Mouse (Mus musculus): ENCODE results near the gene Gm11634.
"Not testable (repeated sequence)": the region's sequence is repeated elsewhere in the genome, so short reads cannot be mapped to it uniquely, and the experiment has no call there.

Gm11634 gene

GRCm38 (mm10) chr11:101599156-101599555 lies at the start of gene Gm11634:
TSS of gene Gm11634 (minus strand) at chr11:101599256.
- DNase-seq (ENCODE audit: low read depth, low spot score) = no peak

DNA sequence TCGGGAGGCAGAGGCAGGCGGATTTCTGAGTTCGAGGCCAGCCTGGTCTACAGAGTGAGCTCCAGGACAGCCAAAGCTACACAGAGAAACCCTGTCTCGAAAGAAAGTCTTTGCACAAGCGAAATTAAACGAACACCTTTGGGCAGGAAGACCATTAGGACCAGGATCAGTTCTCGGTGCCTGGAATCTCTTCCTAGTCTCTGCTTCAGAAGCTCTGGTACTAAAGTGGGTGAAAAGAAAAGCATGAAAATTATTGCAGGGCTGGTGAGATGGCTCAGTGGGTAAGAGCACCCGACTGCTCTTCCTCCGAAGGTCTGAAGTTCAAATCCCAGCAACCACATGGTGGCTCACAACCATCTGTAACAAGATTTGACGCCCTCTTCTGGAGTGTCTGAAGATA lies 48.0 kb upstream of the Gm11634 start:
- DNase-seq (ENCODE audit: low read depth, low spot score) = not testable (repeated sequence)

DNA sequence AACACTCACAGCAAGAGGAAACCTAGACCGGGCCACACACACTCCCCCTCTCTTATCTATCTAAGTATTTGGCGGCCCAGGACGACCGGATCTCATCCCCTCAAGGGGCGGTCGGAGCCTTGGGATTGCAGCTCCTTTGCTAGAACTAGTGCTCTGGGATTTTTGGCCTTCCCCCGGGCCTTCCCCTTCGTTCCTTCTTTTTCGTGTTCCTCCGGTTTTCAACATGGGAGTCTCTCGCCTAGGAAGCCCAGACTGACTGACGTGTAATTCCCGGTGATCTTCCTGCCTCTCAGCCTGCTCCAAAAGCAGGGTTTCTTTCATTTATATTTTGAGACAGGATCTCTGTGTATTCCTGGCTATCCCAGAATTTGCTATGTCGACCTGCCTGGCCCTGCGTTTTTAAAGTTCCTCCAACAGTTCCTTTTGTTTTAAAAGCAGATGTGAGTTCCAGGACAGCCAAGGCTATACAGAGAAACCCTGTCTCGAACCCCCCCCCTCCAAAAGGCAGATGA lies 47.3 kb upstream of the Gm11634 start:
- DNase-seq (ENCODE audit: low read depth, low spot score) = not testable (repeated sequence)

DNA sequence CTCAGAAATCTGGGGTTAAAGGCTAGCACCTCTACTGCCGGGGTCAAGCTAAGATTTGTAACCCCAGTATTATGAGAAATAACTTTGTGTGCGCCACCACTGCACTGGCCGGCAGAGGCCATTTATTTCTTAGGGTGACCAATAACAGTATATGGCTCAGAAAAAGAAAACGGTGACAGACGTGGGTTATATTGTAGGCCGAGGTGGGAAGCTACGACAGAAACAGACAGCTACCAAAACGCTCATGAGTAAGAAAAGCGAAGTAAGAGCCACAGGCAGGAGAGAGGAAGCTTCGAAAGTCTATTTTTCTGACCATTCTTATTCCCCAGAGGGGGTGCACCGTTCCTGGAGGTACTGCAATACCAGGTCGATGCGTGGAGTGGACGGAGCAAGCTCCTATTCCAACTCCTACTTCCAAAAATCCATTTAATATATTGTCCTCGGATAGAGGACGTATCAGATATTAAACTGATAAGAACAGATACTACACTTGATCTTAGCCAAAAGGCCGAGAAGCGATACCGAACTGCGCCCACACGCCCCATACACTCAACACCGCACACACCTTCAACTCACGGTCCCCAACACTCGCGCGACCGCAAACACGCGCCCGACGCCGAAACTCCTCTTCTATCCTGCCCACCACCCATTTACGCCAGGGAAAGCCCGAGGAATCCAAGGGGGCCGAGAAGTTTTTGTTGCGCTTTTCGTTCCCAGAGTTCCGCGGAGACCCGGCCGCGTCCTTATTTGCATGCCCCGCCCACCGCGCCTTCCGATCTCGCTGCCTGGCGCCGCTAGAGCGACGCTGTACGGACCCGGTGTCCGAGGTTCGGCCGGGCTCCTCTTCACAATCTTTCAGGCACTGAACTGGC lies 46.6 kb upstream of the Gm11634 start:
- DNase-seq (ENCODE audit: low read depth, low spot score) = peak; percentile 57

DNA sequence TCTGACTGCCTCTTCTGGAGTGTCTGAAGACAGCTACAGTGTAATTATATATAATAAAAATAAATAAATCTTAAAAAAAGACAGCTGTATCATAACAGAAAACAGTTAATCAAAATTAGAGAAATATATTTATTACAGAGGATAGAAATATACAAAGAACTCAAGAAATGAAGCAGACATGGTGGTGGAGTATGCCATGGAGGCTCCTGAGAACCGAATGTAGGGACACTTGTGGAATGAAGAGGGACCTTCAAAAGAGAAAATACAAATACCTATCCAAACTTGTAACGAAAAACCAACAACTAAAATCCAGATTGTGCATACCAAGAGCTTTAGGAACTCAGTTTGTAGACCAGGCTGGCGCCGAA lies 46.0 kb upstream of the Gm11634 start:
- not testable (repeated sequence) for DNase-seq (ENCODE audit: low read depth, low spot score)

DNA sequence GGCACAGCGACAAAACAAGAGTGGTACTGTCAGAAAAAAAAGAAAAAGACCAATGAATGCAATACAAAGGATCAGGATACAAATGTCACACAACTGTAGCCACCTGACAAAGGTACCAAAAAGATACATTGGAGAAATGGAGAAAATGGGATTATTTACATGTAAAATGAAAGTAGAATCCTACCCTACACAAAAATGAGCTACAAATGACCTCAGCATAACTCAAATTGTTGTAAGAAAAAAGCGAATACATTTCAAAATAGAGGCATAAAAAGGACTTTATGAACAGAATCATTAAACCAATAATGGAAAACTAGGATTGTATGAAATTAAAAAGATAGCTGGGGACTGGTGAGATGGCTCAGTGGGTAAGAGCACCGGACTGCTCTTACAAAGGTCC lies 45.5 kb upstream of the Gm11634 start:
- DNase-seq (ENCODE audit: low read depth, low spot score) = no peak

- no peak for DNase-seq (ENCODE audit: low read depth, low spot score)
Measured at GRCm38 (mm10) chr11:101642931-101643330, 43.9 kb upstream of the Gm11634 start.

DNA sequence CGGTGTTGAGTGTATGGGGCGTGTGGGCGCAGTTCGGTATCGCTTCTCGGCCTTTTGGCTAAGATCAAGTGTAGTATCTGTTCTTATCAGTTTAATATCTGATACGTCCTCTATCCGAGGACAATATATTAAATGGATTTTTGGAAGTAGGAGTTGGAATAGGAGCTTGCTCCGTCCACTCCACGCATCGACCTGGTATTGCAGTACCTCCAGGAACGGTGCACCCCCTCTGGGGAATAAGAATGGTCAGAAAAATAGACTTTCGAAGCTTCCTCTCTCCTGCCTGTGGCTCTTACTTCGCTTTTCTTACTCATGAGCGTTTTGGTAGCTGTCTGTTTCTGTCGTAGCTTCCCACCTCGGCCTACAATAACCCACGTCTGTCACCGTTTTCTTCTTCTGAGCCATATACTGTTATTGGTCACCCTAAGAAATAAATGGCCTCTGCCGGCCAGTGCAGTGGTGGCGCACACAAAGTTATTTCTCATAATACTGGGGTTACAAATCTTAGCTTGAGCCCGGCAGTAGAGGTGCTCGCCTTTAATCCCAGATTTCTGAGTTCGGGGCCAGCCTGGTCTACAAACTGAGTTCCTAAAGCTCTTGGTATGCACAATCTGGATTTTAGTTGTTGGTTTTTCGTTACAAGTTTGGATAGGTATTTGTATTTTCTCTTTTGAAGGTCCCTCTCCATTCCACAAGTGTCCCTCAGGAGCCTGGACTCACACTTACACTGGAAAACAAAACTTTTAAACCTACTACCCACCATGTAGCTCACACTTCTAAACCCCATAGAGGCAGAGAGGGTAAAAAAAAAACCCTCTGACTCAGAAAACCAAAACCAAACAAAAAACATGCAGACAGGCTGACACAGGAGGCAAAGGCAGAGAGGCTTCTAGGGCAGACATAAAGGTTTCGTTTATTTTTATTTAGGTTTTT lies 42.9 kb upstream of the Gm11634 start:
- DNase-seq (ENCODE audit: low read depth, low spot score) = not testable (repeated sequence)

DNA sequence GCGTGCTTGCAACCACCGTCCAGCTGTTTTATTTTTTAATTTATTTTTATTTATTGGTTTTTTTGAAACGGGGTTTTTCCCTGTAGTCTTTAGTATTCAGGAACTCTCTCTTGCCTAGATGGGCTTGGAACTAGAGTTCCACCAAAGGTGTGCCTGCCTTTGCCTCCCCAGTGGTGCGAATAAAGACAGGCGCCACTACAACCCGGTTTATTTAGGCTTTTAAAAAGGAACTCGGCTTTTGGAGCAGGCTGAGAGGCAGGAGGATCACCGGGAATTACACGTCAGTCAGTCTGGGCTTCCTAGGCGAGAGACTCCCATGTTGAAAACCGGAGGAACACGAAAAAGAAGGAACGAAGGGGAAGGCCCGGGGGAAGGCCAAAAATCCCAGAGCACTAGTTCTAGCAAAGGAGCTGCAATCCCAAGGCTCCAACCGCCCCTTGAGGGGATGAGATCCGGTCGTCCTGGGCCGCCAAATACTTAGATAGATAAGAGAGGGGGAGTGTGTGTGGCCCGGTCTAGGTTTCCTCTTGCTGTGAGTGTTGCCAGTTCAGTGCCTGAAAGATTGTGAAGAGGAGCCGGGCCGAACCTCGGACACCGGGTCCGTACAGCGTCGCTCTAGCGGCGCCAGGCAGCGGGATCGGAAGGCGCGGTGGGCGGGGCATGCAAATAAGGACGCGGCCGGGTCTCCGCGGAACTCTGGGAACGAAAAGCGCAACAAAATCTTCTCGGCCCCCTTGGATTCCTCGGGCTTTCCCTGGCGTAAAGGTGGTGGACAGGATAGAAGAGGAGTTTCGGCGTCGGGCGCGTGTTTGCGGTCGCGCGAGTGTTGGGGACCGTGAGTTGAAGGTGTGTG lies 42.0 kb upstream of the Gm11634 start:
- DNase-seq (ENCODE audit: low read depth, low spot score) = not testable (repeated sequence)

GRCm38 (mm10) chr11:101639761-101640160 lies 40.7 kb upstream of the Gm11634 start:
- no peak for DNase-seq (ENCODE audit: low read depth, low spot score)

DNA sequence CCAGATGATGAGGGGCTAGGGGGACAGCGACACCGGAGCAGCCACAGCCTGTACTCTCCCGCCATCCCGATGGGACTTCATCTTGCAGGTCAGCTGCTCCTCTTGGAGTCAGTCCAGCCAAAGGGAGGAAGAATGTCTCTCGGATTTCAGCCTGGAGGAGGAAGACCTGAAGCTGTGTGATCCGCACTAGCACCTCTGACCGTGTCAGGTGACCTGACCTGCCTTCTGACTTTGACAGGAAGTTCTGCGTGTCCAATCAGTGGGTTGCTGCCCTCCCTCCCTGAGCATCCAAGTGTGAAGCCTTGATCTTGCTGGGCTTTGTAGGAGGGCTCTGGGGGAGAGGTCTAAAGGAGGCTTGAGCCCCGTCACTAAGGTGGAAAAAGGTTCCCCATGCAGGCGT lies 36.6 kb upstream of the Gm11634 start:
- no peak for DNase-seq (ENCODE audit: low read depth, low spot score)

GRCm38 (mm10) chr11:101628733-101629417 lies 29.8 kb upstream of the Gm11634 start:
- DNase-seq (ENCODE audit: low read depth, low spot score) = not testable (repeated sequence)

- no peak for DNase-seq (ENCODE audit: low read depth, low spot score)
Measured at GRCm38 (mm10) chr11:101627857-101628559, 29.0 kb upstream of the Gm11634 start.

- peak; percentile 81 for DNase-seq (ENCODE audit: low read depth, low spot score)
Measured at GRCm38 (mm10) chr11:101626995-101627856, 28.2 kb upstream of the Gm11634 start, which contains the start of gene Rdm1. TSS of gene Rdm1 (plus strand) at chr11:101627195.

DNA sequence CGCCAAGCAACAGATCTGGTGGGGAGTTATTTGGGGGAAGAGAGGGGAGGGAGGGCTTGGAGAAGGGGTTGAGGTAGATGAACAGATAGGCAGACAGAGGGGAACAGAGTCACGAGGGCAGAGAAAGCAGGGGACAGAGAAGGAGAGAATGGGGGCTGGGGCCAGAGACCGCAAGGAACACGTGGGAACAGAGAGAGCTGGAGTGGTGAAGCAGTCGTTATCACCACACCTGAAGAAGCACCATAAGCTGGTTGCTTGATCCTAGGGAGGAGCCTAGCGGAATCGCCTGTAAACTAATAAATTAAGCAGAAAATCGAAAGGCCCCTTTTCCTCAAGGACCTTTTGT lies 27.6 kb upstream of the Gm11634 start:
- no peak for DNase-seq (ENCODE audit: low read depth, low spot score)

- not testable (repeated sequence) for DNase-seq (ENCODE audit: low read depth, low spot score)
Measured at GRCm38 (mm10) chr11:101620022-101620655, 21.1 kb upstream of the Gm11634 start.

DNA sequence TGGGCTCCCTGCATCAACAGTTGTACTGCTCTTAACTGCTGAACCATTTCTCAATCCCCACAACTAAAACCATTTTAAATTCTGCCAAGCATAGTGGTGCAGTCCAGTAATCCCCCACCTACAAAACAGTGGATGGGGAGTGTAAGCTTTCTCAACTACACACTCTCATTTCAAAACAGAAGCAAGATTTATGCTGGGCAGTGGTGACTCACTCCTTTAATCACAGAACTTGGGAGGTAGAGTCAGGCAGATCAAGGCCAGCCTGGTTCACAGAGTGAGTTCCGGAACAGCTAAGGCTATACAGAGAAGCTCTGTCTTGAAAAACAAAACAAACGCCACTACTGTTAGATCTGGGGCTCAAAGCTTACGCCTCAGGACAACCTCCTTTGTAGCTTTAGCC lies 19.5 kb upstream of the Gm11634 start:
- DNase-seq (ENCODE audit: low read depth, low spot score) = no peak

GRCm38 (mm10) chr11:101617849-101618248 lies 18.8 kb upstream of the Gm11634 start:
- DNase-seq (ENCODE audit: low read depth, low spot score) = peak; percentile 67
